Mouse (Mus musculus) hindlimb bud, embryonic 11.5 days (tissue): ENCODE results near the gene Tmem128.
A peak's percentile ranks its signal among the peaks of the same experiment; 100 is the strongest.

Experiments
- DNase-seq: peaks from one replicate; pipeline ENCODE4 v3.0.0-alpha.2; 2012; ENCODE audit warnings: low read depth, low spot score; ENCODE audit errors: extremely low spot score

Gene Tmem128

GRCm38 (mm10) chr5:38277098-38277866 lies 17.3 kb downstream of the Tmem128 start:
- no peak for DNase-seq

- no peak for DNase-seq
Measured at GRCm38 (mm10) chr5:38277936-38278600, 18.1 kb downstream of the Tmem128 start.

- DNase-seq: no peak
Measured at GRCm38 (mm10) chr5:38280075-38280474, 20.1 kb downstream of the Tmem128 start.

- no peak for DNase-seq
Measured at GRCm38 (mm10) chr5:38285724-38286123, 25.7 kb downstream of the Tmem128 start.

GRCm38 (mm10) chr5:38288476-38288875 lies 28.5 kb downstream of the Tmem128 start:
- DNase-seq: no peak

GRCm38 (mm10) chr5:38301761-38302411 lies 41.9 kb downstream of the Tmem128 start:
- DNase-seq: no peak

- no peak for DNase-seq
Measured at GRCm38 (mm10) chr5:38302651-38303050, 42.7 kb downstream of the Tmem128 start.

- no peak for DNase-seq
Measured at GRCm38 (mm10) chr5:38305241-38305640, 45.3 kb downstream of the Tmem128 start.

- DNase-seq: peak; percentile 83
Measured at GRCm38 (mm10) chr5:38307255-38308101, 47.5 kb downstream of the Tmem128 start.

GRCm38 (mm10) chr5:38308873-38309272 lies 48.9 kb downstream of the Tmem128 start:
- DNase-seq: no peak

GRCm38 (mm10) chr5:38309795-38310194 lies 49.8 kb downstream of the Tmem128 start:
- no peak for DNase-seq
